Mouse (Mus musculus): ENCODE measurements around the gene Cfap54. TPM values are rescaled to one million over a fixed set of nuclear protein-coding genes. Genes with fewer than 3 reads are reported as not detected.

The Cfap54 gene
- polyA plus RNA-seq, 1 experiment from 2014 or later, result 0.40 TPM

- H3K4me1 ChIP-seq (ENCODE audit: insufficient read depth, low read length), result no peaks in the 10 kb centered on the region
- H3K36me3 ChIP-seq (ENCODE audit: insufficient read depth, low read length), result no peaks in the 10 kb centered on the region
- H3K4me3 ChIP-seq (ENCODE audit: low read length), result no peak overlapping the region
- 55% methylated on average over 3 of the region's 3 CpGs for WGBS
- H3K4me2 ChIP-seq (replicated peaks; ENCODE audit: low read depth, low read length), result no peak overlapping the region
- no peak overlapping the region for H3K9ac ChIP-seq (replicated peaks; ENCODE audit: low read length)
- H3K9me3 ChIP-seq (ENCODE audit: low read length), result no peaks in the 10 kb centered on the region
- no peaks in the 10 kb centered on the region for H3K27me3 ChIP-seq (ENCODE audit: insufficient read depth, low read length)
- ATAC-seq (ENCODE audit: low FRiP score, low TSS enrichment), result no peak
- H3K27ac ChIP-seq (ENCODE audit: low read length), result no peak overlapping the region
These were observed 87.1 kb downstream of the Cfap54 start for GRCm38 (mm10) chr10:92994340-92994739.

DNA sequence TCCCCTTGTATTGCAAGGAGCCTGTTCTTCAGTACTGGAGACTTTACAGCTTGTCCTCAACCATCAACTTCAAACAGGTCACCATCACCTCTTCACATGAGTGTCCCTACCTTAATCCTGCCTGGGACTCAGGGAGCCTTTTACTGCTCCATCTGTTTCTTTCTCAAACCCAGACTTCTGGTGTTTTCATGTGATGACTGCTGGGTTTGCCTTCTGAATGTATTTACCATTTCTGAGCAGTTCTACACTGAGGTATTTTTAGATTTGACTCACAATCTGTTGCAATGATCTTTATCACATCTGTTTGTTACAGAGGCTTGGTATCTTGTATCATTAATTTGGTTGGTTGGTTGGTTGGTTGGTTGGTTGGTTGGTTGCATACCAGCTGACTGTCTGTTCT lies 88.9 kb downstream of the Cfap54 start:
- H3K9ac ChIP-seq (replicated peaks; ENCODE audit: low read length), result no peak overlapping the region

DNA sequence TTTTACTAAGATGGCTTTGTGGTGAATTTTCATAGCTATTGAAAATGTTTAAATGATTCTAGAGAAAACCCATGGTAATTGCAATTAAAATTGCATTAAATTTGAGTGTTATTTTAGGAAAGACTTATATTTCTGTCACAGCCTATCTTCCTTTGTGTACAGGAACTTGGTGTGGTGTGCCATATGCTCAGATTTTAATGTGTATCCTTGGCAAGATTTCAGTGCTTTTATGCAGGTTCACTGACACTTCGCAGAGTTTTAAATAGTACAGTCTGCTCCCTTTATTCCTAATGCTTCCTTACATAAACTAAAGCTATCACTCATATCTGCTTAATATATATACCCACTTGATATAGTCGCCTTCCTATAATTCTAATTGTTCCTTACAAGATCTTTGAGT lies 90.8 kb downstream of the Cfap54 start:
- 79% methylated on average over 2 of the region's 2 CpGs for WGBS
- H3K4me2 ChIP-seq (replicated peaks; ENCODE audit: low read depth, low read length), result no peak overlapping the region
- ATAC-seq (ENCODE audit: low FRiP score, low TSS enrichment), result no peak
- H3K27ac ChIP-seq (ENCODE audit: low read length), result no peak overlapping the region
- no peaks in the 10 kb centered on the region for H3K36me3 ChIP-seq (ENCODE audit: insufficient read depth, low read length)
- H3K4me3 ChIP-seq (ENCODE audit: low read length), result no peak overlapping the region
- H3K27me3 ChIP-seq (ENCODE audit: insufficient read depth, low read length), result no peaks in the 10 kb centered on the region
- H3K4me1 ChIP-seq (ENCODE audit: insufficient read depth, low read length), result no peaks in the 10 kb centered on the region
- H3K9ac ChIP-seq (replicated peaks; ENCODE audit: low read length), result no peak overlapping the region
- no peaks in the 10 kb centered on the region for H3K9me3 ChIP-seq (ENCODE audit: low read length)

More for the DNA sequence above, 88.9 kb downstream of the Cfap54 start:
- Histone ChIP-seq H3K4me1 (ENCODE audit: insufficient read depth, low read length) (no peaks in the 10 kb centered on the region), H3K27ac (ENCODE audit: low read length) (no peak overlapping the region), H3K27me3 (ENCODE audit: insufficient read depth, low read length) (no peaks in the 10 kb centered on the region), H3K4me2 (replicated peaks; ENCODE audit: low read depth, low read length) (no peak overlapping the region), H3K4me3 (ENCODE audit: low read length) (no peak overlapping the region), H3K9me3 (ENCODE audit: low read length) (no peaks in the 10 kb centered on the region), H3K36me3 (ENCODE audit: insufficient read depth, low read length) (no peaks in the 10 kb centered on the region)
- ATAC-seq (ENCODE audit: low FRiP score, low TSS enrichment), result no peak

GRCm38 (mm10) chr10:92965134-92965533 lies 116.3 kb downstream of the Cfap54 start:
- Histone ChIP-seq H3K4me3 (ENCODE audit: low read length) (no peak overlapping the region), H3K36me3 (ENCODE audit: insufficient read depth, low read length) (no peaks in the 10 kb centered on the region), H3K9ac (replicated peaks; ENCODE audit: low read length) (no peak overlapping the region), H3K4me2 (replicated peaks; ENCODE audit: low read depth, low read length) (no peak overlapping the region), H3K27me3 (ENCODE audit: insufficient read depth, low read length) (no peaks in the 10 kb centered on the region), H3K9me3 (ENCODE audit: low read length) (no peaks in the 10 kb centered on the region), H3K4me1 (ENCODE audit: insufficient read depth, low read length) (no peaks in the 10 kb centered on the region), H3K27ac (ENCODE audit: low read length) (no peak overlapping the region)
- ATAC-seq (ENCODE audit: low FRiP score, low TSS enrichment), result no peak
- 77% methylated on average over 3 of the region's 3 CpGs for WGBS

DNA sequence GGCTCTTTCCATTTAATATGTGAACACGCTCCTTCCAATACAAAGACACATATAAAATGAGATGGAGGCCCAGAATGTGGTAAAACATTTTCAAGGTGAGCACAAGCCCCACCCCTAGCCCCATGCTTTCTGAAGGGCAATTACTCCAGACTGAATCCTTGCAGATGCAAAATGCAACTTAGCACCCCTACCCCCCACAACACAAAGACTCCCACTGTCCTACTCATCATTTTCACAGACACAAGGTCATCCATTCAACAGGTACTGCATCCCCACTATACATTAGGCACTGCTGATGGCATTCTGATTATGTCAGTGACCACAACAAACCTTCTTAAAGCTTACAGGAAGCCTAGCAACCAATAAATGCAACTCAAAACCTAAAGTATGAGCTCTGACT lies 131.4 kb downstream of the Cfap54 start:
- no peak for ATAC-seq (ENCODE audit: low FRiP score, low TSS enrichment)
- 88% methylated on average over 1 of the region's 1 CpGs for WGBS

DNA sequence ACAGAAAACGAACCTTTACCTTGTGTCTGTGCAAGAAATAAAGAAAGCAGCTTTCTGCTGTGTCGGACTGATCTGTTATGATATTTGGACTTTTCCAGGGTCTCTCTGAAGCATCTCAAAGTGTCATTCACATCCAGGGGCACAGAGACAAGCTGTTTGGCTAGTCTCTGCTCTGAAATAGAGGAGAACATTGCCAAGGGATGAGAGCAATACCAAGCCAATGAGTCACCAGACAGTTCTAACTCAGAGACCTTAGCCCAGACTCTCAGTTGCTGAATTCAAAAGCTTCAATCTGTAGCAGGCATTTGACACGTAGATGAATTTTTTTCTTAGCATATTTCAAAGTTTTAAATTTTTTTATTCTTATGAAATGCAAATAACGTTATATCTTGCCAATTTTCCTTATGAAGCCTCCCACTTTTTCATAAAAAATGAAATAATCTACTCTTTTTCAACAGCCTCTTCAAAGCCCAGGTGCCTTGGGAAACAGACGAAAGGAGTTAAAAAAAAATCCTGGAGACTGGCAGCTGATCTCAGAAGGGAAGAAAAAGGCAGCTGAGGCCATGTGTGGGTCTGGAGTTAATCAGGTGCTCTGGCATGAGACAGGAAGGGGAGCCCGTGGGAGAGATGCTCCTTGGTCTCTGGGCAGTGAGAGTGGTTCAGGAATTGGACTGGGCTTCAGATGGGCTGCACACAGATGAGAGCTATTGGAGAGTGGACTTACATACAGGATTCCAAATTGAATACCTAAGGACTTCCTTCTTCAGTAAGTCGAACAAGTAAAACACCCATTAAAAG lies 138.4 kb downstream of the Cfap54 start:
- no peaks in the 10 kb centered on the region for H3K27me3 ChIP-seq (ENCODE audit: insufficient read depth, low read length)
- H3K4me1 ChIP-seq (ENCODE audit: insufficient read depth, low read length), result no peaks in the 10 kb centered on the region
- WGBS, result 77% methylated on average over 7 of the region's 7 CpGs
- H3K4me3 ChIP-seq (ENCODE audit: low read length), result no peak overlapping the region
- no peaks in the 10 kb centered on the region for H3K9me3 ChIP-seq (ENCODE audit: low read length)
- H3K27ac ChIP-seq (ENCODE audit: low read length), result no peak overlapping the region
- ATAC-seq (ENCODE audit: low FRiP score, low TSS enrichment), result no peak
- H3K36me3 ChIP-seq (ENCODE audit: insufficient read depth, low read length), result no peaks in the 10 kb centered on the region
- no peak overlapping the region for H3K9ac ChIP-seq (replicated peaks; ENCODE audit: low read length)
- H3K4me2 ChIP-seq (replicated peaks; ENCODE audit: low read depth, low read length), result no peak overlapping the region

More for the DNA sequence above, 131.4 kb downstream of the Cfap54 start:
- Histone ChIP-seq H3K4me3 (ENCODE audit: low read length) (no peak overlapping the region), H3K9ac (replicated peaks; ENCODE audit: low read length) (no peak overlapping the region), H3K9me3 (ENCODE audit: low read length) (0 out of 2 replicates have a peak, but pooled peaks cover 5% of the 10 kb centered on the region), H3K27me3 (ENCODE audit: insufficient read depth, low read length) (no peaks in the 10 kb centered on the region), H3K4me1 (ENCODE audit: insufficient read depth, low read length) (no peaks in the 10 kb centered on the region), H3K27ac (ENCODE audit: low read length) (no peak overlapping the region), H3K4me2 (replicated peaks; ENCODE audit: low read depth, low read length) (no peak overlapping the region), H3K36me3 (ENCODE audit: insufficient read depth, low read length) (no peaks in the 10 kb centered on the region)

GRCm38 (mm10) chr10:92941616-92942015 lies 139.8 kb downstream of the Cfap54 start:
- no peak overlapping the region for H3K9ac ChIP-seq (replicated peaks; ENCODE audit: low read length)
- no peaks in the 10 kb centered on the region for H3K27me3 ChIP-seq (ENCODE audit: insufficient read depth, low read length)
- no peaks in the 10 kb centered on the region for H3K36me3 ChIP-seq (ENCODE audit: insufficient read depth, low read length)
- WGBS, result 68% methylated on average over 1 of the region's 1 CpGs
- H3K4me3 ChIP-seq (ENCODE audit: low read length), result no peak overlapping the region
- H3K4me2 ChIP-seq (replicated peaks; ENCODE audit: low read depth, low read length), result no peak overlapping the region
- H3K4me1 ChIP-seq (ENCODE audit: insufficient read depth, low read length), result no peaks in the 10 kb centered on the region
- H3K9me3 ChIP-seq (ENCODE audit: low read length), result no peaks in the 10 kb centered on the region
- no peak for ATAC-seq (ENCODE audit: low FRiP score, low TSS enrichment)
- no peak overlapping the region for H3K27ac ChIP-seq (ENCODE audit: low read length)

DNA sequence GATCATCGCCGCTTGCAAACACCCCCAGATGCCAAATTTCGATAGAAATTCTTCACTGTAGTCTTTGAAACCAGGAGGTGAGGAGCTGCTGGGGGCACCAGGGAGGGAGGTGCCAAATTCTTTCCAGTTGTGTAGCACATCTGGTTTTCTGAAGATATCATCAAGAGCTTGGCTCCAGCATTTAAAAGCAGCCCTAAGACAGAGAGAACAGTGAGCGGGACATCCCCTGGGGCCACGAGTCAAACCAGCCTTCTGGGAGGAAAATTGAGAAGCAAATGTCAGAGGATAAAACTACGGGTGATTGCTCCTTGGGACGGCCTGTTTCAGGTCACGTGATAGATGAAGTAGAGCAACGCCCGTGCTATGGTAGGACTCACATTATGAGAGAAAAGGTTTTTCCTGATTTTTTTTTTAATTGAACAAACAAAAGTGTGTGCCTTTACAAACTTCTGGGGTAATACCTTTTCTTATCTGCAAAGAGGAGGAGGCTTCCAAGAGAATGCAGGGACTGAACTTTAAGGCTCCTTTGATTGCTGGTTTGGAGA lies 143.6 kb downstream of the Cfap54 start:
- Histone ChIP-seq H3K9ac (replicated peaks; ENCODE audit: low read length) (no peak overlapping the region), H3K4me3 (ENCODE audit: low read length) (no peak overlapping the region), H3K27me3 (ENCODE audit: insufficient read depth, low read length) (no peaks in the 10 kb centered on the region), H3K9me3 (ENCODE audit: low read length) (no peaks in the 10 kb centered on the region), H3K4me2 (replicated peaks; ENCODE audit: low read depth, low read length) (no peak overlapping the region), H3K4me1 (ENCODE audit: insufficient read depth, low read length) (no peaks in the 10 kb centered on the region), H3K36me3 (ENCODE audit: insufficient read depth, low read length) (no peaks in the 10 kb centered on the region), H3K27ac (ENCODE audit: low read length) (no peak overlapping the region)
- ATAC-seq (ENCODE audit: low FRiP score, low TSS enrichment), result no peak
- WGBS, result 46% methylated on average over 10 of the region's 10 CpGs

- no peak overlapping the region for H3K9ac ChIP-seq (replicated peaks; ENCODE audit: low read length)
- H3K36me3 ChIP-seq (ENCODE audit: insufficient read depth, low read length), result no peaks in the 10 kb centered on the region
- 43% methylated on average over 7 of the region's 7 CpGs for WGBS
- H3K27me3 ChIP-seq (ENCODE audit: insufficient read depth, low read length), result no peaks in the 10 kb centered on the region
- H3K4me3 ChIP-seq (ENCODE audit: low read length), result no peak overlapping the region
- 0 out of 2 replicates have a peak, but pooled peaks have one; percentile 42 for ATAC-seq (ENCODE audit: low FRiP score, low TSS enrichment)
- H3K4me1 ChIP-seq (ENCODE audit: insufficient read depth, low read length), result no peaks in the 10 kb centered on the region
- H3K9me3 ChIP-seq (ENCODE audit: low read length), result no peaks in the 10 kb centered on the region
- no peak overlapping the region for H3K27ac ChIP-seq (ENCODE audit: low read length)
- H3K4me2 ChIP-seq (replicated peaks; ENCODE audit: low read depth, low read length), result no peak overlapping the region
These were observed 144.3 kb downstream of the Cfap54 start for GRCm38 (mm10) chr10:92937091-92937490.

- ATAC-seq (ENCODE audit: low FRiP score, low TSS enrichment), result no peak
- no peaks in the 10 kb centered on the region for H3K9me3 ChIP-seq (ENCODE audit: low read length)
- H3K9ac ChIP-seq (replicated peaks; ENCODE audit: low read length), result no peak overlapping the region
- H3K4me2 ChIP-seq (replicated peaks; ENCODE audit: low read depth, low read length), result no peak overlapping the region
- no peaks in the 10 kb centered on the region for H3K36me3 ChIP-seq (ENCODE audit: insufficient read depth, low read length)
- H3K4me3 ChIP-seq (ENCODE audit: low read length), result no peak overlapping the region
- no peaks in the 10 kb centered on the region for H3K4me1 ChIP-seq (ENCODE audit: insufficient read depth, low read length)
- 25% methylated on average over 5 of the region's 5 CpGs for WGBS
- no peak overlapping the region for H3K27ac ChIP-seq (ENCODE audit: low read length)
- no peaks in the 10 kb centered on the region for H3K27me3 ChIP-seq (ENCODE audit: insufficient read depth, low read length)
These were observed 146.9 kb downstream of the Cfap54 start for GRCm38 (mm10) chr10:92934506-92934905.

All from kidney, embryonic 16.5 days (tissue).